Mouse (Mus musculus) megakaryocyte, adult 5-6 weeks (primary cell): ENCODE measurements at regions not wholly inside any gene's neighbourhood (a gene's known extent, or its start where the extent isn't known, plus 50 kb on each side); places are given as distances from the start of the nearest gene placed in this dataset.

Source experiments
- ATAC-seq: 2 replicates; pipeline ENCODE4 v1.8.0; 2016; ENCODE audit warnings: mild to moderate bottlenecking, inconsistent platforms; ENCODE audit not compliant: poor library complexity, severe bottlenecking

- no peak for ATAC-seq
Observed at GRCm38 (mm10) chr6:100396311-100397200, 109.3 kb upstream of the Rybp start.

GRCm38 (mm10) chr6:100390258-100390910 lies 103.1 kb upstream of the Rybp start:
- peak; percentile 74 for ATAC-seq

DNA sequence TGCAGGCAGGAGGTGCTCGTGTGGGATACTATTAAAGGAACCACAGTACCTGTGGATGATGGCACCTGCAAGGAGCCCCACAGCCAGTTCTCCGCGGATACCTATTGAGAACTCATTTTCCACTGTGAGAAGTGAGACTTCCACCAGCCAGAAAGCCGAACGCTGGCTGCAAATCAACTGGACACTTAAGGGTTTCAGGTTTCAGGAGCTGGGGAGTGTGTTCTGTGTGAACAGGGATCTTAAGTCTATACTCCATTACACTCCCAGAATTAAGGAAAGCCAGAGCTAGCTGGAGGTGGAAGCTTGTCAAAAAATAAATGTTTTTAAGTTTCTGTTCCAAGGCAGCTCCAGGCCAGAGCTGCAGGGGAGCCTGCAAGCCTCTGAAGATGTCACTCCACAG lies 99.8 kb upstream of the Rybp start:
- no peak for ATAC-seq

GRCm38 (mm10) chr6:100385640-100386039 lies 98.4 kb upstream of the Rybp start:
- no peak for ATAC-seq

- ATAC-seq = peak; percentile 95
Observed at GRCm38 (mm10) chr6:100381046-100381445, 93.8 kb upstream of the Rybp start.

DNA sequence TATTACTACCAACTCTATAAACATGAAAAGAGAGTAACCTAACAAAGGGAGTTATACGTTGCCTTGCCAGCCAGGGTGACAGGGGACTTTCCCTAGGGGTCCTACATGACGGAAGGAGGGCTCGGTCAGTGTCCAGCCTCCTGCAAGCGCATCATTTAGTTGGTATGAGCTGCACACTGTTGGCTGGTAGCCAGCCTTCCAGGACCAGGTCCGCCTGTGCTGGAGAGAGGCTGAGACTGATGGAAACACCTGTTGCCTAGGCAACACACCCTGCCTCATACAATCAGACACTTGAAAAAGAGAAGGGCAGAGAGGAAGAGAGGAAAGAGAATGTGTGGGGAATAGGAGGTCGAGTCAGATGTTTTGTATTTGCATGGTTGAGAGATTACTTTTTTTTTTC lies 93.3 kb upstream of the Rybp start:
- ATAC-seq = no peak

DNA sequence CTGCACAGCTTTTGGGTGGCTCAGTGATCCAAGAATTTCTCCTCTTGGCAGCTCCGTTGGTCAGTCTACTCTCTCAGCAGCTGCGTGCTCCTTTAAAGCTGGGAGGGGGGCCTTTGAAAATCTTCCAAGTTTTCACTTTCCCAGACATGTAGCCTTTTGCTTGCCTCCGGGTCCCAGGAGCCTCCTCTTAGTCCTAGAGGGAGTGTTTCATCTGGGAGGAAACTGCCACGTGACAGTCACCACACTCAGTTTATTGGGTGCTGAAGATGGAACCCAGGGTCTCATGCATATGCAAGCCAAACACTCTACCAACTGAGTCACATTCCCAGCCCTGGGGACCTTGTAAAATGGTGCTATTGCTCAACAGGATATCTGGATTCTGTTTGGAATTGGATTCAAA lies 92.5 kb upstream of the Rybp start:
- no peak for ATAC-seq

- ATAC-seq = no peak
Observed at GRCm38 (mm10) chr6:100378533-100378874, 91.2 kb upstream of the Rybp start.

- no peak for ATAC-seq
Observed at GRCm38 (mm10) chr6:100377828-100378532, 90.7 kb upstream of the Rybp start.

DNA sequence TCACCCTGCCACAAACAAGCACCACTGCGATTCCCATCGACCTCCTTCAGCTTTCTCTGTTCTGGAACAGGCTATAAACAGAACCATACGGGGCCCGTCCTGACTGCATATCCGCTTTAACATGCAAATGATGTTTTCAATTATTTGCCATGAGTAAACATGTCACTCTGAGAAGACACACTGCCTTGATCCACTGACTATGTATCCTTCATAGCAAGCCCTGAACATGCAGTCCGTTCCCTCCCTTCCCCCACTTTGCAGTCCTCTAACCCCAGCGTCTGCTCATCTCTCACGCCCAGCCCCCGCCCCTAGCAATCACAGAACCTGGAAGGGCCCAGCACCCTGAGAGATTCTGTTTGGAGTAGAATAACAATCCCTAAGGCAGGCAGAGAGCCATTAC lies 89.4 kb upstream of the Rybp start:
- no peak for ATAC-seq

DNA sequence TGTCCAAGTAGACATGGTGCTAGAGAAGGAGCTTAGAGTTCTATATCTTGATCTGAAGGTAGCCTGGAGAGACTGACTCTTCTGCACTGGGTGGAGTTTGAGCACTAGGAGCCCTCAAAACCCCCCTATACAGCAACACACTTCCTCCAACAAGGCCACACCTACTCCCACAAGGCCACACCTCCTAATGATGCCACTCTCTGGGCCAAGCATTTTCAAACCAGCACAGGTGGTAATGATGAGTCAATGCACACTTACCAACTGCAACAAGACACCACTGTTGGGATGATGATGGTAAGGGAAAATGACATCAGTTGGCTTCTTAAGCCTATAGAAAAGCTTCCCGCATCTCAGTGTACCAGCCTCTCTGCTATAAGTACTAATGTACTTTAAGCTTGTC lies 83.5 kb upstream of the Rybp start:
- ATAC-seq = 0 out of 2 replicates have a peak, but pooled peaks have one; percentile 10

GRCm38 (mm10) chr6:100370358-100370757 lies 83.1 kb upstream of the Rybp start:
- peak; percentile 82 for ATAC-seq

DNA sequence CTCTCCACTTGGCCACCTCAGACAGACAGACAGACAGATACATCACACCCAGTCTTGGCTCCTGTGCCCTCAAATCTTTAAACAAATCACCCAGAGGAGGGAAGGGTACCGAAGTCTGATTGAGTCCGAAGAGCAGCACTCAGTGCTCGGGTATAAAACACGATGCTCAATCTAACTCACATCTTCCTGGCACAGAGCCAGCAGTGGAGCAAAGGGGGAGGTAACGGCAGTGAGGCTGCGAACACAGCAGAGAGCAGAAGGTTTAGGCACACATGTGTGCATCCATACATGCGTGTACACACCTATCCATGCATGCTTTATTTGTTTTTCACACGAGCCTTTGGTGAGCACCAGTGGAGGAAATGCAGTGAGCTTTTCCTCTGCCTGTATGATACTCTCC lies 78.9 kb upstream of the Rybp start:
- ATAC-seq = no peak

DNA sequence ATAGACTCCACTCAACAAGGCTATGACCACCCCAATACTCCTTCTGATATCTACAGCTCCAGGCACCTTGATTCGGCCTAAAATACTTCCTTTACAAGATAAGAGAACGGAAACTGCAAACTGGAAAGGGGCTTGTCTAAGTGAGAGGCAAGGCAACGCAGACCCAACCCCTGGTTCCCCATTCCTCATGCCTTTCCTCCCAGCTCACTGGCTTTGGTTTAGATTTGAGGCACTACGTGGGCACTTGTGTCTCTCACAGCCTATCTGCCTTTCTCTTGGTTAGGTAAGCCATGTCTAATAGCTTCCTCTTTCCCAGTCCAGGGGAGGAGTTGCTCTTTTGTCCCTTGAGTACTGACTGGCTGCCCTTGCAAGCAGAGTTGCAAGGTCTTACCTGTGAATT lies 78.5 kb upstream of the Rybp start:
- ATAC-seq = peak; percentile 84

- ATAC-seq = no peak
Observed at GRCm38 (mm10) chr6:100363683-100364082, 76.4 kb upstream of the Rybp start.

DNA sequence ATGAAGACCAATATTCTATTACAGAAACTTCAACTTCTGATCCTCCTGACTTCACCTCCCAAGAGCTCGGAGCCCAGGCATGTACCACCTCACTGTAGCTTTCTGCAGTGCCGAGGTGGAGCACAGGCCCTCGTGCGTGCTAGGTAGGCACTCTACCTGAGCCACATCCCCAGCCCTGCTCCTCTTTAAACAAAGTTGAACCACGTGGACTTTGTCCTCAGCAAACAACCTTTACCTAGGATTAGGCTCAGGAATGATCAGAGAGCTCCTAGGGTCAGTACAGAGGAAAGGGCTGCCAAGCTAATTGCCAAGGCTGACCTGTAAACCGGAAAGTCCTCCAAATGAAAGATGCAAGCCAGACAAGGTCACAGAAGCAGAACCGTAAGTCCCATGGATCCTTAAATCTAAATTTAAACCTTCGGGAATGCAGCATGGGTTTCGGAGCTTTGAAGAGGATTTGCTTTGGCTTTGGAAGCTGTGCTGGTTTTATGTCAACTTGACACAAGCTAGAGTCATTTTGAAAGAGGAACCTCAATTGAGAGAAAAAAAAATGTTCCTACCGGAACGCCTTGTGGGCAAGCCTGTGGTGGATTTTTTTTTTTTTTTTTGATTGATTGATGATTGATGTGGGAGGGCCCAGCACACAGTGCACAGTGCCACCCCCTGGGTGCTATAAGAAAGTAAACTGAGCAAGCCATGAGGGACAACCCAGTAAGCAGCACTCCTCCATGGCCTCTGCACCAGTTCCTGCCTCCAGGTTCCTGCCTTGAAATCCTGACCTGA lies 69.5 kb upstream of the Rybp start:
- peak; percentile 81 for ATAC-seq

- no peak for ATAC-seq
Observed at GRCm38 (mm10) chr6:100355858-100356257, 68.6 kb upstream of the Rybp start.

DNA sequence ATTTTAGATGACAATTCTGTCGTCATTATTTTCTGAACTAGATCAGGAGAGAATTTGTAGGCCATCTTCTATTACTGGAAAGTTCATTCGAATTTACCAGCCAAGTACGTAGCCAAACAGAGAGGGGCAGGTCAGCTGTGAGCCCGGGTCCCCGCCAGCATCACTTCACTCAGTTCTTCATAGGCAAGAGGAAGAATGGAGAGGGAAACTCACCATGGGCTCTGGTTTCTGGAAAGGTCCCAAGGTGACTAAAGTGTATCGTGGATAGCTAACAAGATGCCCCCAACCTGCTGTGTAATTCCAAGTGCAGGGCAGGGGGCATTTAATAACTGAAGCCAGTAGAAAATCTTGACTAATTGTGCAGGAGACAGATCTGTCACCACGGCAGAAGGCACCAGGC lies 60.2 kb upstream of the Rybp start:
- no peak for ATAC-seq

GRCm38 (mm10) chr6:100345073-100345472 lies 57.8 kb upstream of the Rybp start:
- peak; percentile 39; the same call in 1 of the 2 replicates for ATAC-seq

DNA sequence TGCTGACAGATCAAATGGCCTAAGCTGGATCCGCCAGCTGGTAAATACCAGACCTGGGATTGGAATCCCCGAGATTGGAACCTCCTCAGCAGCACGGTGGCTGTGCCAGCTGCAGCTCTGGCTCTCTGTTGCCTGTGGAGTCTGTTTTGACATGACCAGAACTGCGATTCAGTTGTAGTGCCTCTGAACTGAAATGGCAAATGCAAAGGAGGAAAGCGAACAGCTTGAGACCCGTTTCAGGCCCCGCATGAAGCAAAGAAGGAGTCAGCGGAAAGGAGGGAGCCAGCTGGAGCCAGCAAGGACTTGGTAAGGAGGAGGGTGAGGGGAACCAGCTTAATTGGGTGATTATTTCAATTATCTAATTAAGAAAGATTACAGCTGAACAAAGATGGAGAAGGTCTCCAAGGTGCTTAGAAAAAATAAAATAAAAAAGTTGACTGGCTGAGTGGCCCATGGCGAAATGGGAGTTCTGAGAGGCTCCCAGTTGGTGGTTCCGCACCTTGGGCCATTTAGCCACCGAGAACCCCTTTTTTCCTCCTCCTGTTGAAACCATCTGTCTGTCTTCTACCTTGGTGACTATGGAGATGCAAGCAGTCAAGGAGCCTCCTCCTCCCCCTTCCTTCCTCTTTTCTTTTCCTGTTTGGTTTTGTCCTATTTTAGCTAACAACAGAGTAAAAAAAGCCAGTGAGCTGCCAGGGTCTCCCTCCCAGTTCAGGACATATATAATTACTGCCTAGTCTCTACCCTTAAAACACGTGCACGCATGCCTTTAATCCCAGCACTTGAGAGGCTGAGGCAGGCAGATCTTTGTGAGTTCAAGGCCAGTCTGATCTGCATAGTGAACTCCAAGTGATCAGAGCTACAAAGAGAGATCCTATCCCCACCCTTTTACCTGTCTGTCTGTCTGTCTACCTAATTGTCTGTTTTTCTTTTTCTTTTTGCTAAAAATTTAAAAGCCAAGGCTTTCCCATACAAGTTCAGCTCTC lies 54.3 kb upstream of the Rybp start:
- peak; percentile 89 for ATAC-seq
